Mouse (Mus musculus) retina, postnatal 1 day (tissue): ENCODE measurements at regions not wholly inside any gene's neighbourhood (a gene's known extent, or its start where the extent isn't known, plus 50 kb on each side); places are given as distances from the start of the nearest gene placed in this dataset.

Experiments
- DNase-seq: peaks from one replicate; pipeline ENCODE4 v3.0.0-alpha.2; 2012

GRCm38 (mm10) chr3:19458386-19458785, 170.1 kb downstream of the 1700064H15Rik start:
- DNase-seq = no peak

DNA sequence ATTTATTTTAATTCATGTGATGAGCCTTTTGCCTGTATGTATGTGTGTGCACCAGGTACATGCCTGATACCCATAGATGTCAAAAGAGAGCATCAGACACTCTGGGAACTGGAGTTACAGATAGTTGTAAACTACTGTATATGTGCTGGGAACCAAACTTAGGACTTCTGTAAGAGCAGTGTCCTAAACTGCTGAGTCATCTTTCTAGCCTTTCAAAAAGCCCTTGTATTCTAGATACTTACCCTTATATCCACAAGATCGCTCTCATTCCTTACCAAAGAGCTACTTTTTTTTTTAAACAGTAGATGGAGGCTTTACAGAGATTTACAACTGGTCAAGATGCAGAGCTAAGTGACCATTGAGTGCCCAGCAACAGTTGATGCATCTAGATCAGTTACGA, 171.0 kb downstream of the 1700064H15Rik start:
- DNase-seq = no peak

- no peak for DNase-seq
Measured at GRCm38 (mm10) chr3:19455838-19456448, 172.5 kb downstream of the 1700064H15Rik start.

DNA sequence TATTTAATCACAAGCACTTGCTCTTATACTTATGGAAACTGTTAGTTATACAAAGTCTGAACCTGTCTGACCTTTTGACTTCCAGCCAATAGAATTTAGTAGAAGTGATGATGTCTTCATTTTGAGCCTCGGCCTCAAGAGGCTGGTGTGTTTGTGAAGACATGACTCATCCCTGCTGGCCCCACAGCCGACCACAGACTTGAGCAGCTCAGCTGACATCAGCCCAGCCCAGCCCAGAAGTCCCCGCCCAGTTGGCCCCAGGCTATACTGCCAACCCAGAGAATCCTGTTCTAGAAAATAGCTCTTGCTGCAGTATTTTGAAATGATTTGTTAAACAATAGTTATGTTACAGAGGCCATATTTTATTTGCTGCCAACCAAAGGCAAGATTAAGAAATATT, 177.5 kb downstream of the 1700064H15Rik start:
- DNase-seq = no peak

GRCm38 (mm10) chr3:19448931-19449330, 179.5 kb downstream of the 1700064H15Rik start:
- DNase-seq = no peak

DNA sequence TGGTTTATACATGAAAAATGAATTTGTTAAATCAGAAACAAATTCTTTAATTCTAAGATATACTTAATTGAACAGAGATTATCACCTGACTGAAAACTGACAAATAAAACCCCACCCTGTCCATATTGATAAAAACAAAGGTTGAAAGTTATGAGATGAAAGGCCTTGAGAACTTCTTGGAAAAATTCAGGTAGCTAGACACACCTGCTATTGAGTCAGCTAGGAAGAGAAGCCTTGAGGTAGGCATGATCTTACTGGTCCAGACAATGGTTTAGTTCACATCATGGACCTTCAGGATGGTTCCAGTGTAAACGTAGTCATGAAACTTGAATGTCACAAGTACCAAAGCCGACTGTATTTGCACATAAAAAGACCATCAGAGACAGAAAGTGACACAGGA, 180.3 kb downstream of the 1700064H15Rik start:
- no peak for DNase-seq

GRCm38 (mm10) chr3:19447733-19448132, 180.7 kb downstream of the 1700064H15Rik start:
- no peak for DNase-seq

DNA sequence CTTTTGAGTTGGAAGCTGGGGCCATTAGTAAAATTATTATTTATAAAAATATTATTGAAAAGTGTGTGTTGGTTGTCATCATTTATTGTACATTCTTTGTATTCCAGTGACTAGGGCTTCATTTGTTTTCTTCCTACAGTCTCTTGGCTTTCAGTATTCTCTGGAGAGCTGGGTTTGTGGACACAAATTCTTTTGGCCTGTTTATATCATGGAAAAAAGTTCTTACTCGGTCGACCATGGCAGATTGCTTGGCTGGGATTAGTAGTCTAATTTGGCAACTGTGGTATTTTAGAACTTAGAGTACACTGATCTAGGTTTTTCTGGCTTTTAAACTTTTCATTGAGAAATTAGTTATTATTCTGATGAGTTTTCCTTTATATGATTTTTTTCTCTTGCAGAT, 183.6 kb downstream of the 1700064H15Rik start:
- DNase-seq = no peak

DNA sequence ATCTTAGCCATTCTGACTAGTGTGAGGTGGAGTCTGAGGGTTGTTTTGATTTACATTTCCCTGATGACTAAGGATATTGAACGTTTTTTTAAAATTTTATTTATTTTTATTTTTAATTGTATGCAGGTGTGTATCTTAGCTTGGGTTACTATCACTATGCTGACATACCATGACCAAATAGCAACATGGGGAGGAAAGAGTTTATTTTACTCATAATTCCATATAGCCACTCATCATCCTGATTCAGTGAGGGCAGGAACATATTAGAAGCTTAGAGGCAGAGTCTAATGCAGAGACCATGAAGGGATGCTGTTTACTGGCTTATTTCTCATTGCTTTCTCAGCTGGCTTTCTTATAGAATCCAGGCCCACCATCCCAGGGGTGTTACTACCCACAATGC, 186.7 kb downstream of the 1700064H15Rik start:
- DNase-seq = no peak

GRCm38 (mm10) chr3:19430159-19430558, 198.3 kb downstream of the 1700064H15Rik start:
- no peak for DNase-seq

GRCm38 (mm10) chr3:19429422-19430076, 198.9 kb downstream of the 1700064H15Rik start:
- DNase-seq = no peak

DNA sequence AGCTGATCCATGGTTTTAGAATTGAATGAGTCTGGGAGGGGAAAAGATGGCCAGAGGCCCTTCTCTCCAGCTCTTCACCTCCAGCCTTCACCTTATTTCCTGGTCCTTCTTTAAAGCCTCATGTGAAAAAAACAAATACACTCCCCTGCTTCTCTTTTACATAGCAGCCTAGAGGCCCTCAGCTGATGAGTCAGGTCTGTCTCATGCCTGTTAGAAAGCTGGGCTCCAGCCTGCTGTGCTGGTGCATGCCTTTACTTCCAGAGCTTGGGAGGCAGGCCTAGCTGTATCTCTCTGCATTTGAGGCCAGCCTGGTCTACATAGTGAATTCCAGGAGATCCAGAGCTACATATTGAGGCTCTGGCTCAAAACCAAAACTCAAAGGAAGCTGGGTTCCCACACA, 199.5 kb downstream of the 1700064H15Rik start:
- no peak for DNase-seq

- DNase-seq = no peak
Measured at GRCm38 (mm10) chr3:19426130-19426556, 202.3 kb downstream of the 1700064H15Rik start.

- DNase-seq = no peak
Measured at GRCm38 (mm10) chr3:19425322-19425721, 203.2 kb downstream of the 1700064H15Rik start.

- no peak for DNase-seq
Measured at GRCm38 (mm10) chr3:19424384-19424783, 204.1 kb downstream of the 1700064H15Rik start.

- no peak for DNase-seq
Measured at GRCm38 (mm10) chr3:19421430-19421944, 207.0 kb downstream of the 1700064H15Rik start.

- DNase-seq = no peak
Measured at GRCm38 (mm10) chr3:19420912-19421311, 207.6 kb downstream of the 1700064H15Rik start.

DNA sequence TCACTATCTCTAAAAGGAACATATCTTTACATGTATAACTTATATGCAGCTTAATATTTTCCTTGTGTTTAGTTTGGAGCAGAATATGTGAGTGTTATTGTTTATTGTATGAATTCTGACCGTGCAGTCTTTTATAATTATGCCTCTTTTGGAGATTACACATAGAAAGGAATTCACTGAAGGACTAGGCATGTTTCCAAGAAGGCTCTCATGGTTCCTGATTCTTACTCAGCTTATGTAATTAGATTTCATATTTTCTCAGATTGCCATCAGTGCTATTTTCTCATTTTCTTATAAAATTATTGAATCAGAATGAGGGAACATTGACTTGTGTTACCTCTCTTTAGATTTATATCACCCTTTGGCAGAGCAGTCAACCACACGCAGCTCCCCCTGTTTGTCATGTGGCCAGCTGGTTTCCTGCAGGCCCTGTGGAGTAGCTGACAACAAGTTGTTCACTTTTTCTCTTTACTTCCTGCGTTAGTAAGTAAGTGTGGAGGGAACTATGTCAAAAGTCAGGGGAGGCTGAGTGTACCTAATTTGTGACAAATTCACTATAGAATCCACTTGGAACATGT, 217.4 kb downstream of the 1700064H15Rik start:
- no peak for DNase-seq

GRCm38 (mm10) chr3:19408283-19408682, 220.2 kb downstream of the 1700064H15Rik start:
- DNase-seq = no peak

DNA sequence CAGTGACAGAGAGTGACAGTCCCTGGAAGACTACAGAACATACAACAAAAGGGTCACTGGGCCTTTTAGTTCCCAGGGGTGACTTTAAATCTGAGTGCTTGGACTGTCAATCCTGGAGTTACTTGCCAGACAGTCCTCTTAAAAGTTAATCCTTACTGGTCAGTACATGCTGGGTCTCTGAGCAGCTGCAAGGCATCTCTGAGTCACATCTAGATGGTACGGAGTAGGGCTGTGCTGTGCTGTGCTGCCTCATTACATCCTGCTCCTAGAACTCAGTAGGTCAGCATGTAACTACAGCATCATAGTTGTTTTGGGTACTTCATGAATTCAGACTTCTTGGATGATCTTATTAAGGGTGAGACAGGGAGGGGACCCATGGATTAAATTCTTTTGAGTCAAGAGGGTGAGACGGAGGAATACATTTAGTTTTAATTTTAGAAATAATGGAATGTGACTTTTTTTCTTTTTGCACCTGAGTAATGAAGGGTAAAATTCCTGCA, 220.8 kb downstream of the 1700064H15Rik start:
- no peak for DNase-seq

DNA sequence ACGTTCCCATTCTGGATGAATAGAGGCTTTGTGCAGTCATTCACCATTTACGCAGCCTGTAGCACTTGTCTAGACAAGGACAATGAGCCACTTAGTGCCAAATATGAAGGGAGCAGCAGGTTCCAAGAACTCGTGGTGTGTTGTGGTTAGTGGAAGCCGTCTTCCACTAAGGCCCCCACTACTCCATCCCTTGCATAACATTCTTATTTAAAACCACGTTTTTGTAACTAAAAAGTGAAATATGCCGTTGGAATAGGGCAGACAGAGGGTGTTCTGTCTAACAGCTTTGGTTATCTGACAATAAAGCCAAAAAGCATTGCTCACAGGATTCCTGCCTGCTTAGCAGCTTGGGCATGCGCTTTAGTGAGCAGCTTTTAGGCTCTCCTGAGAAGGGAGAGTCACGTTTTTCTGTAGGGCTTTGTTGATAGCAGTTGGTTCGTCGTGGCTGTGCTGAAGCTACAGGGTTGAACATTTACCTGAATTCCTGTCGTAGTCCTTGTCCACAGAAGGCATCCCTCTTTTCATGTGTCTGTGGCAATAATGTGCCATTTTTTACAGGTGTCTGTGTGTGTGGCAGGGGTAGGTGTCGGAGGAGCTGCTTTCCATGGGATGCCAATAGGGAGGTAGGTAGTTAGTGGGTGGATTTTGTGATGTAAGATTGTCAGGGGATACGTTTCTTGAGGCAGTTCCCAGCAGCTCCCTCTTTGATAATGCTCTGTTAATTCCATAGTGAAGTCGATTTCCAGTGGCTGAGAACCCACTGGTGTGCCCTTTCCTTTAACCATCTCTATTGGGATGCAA, 221.9 kb downstream of the 1700064H15Rik start:
- DNase-seq = peak; percentile 85

- DNase-seq = no peak
Measured at GRCm38 (mm10) chr3:19385675-19386074, 242.8 kb downstream of the 1700064H15Rik start.

DNA sequence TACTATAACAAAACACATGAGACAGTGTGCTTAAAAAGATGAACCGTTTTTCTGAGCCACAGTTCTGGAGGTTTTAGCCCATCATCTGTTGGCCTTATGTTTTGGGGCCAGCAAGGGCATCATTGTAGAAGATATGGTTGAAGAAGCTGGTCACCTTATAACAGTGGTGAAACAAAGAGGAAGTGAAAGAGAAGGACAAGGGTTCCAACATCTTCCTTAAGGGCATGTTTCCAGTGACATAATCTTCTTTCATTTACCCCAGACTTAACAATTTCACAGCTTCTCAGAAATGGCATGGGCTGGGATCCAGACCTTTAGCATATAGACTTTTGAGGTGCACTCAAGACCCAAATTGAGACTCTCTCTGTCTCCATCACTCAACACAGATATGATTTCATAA, 259.5 kb downstream of the 1700064H15Rik start:
- DNase-seq = no peak
